Mouse (Mus musculus): ENCODE results near the gene Ppp1r15b. TPM values are rescaled to one million over a fixed set of nuclear protein-coding genes. Genes with fewer than 3 reads are reported as not detected.

Gene Ppp1r15b
- total RNA-seq (2012; rRNA removed) = 97.0 and 121 TPM in 2 replicates

DNA sequence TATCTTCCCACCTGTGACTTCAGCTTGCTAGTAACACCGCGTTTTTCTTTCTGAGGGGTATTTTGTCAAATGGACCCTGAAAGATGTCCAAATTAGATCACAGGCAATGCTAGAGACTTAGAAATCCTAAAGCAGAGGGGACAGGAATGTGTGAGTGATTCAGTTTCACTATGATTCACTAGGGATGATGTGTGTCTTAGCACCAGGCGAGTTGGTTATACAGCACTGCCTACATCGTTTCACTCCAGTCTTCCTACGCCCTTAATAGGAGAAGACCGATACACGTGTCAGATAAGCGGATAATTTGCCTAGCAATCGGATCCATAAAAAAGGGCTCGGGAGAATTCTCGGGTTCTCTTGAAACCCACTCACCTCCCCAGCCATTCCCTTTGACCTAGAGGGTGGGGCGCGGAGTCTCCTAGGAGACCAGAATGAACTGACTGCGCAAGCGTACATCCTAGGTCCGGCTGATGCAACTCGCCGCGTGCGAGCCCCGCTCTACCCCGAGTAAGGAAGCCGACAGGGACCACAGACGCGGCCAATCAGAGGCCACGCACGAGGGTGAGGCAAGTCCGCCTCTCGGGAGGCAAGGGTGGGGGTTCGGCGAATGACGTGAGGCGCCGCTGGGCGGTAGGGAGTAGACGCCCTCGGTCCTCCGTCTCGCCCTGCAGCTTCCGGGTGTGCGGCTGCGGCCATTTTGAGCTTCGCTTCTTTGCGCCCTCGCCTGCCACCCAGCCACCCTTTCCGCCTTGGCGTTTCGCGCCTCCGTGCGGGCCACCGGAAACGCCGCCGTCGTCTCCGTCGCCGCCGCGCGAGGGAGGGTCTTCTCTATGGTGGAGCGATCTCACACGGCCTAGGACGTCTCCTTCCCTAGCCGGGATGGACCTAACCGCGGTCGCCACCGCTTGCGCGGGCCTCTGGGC is at the start of gene Ppp1r15b:
Ppp1r15b (plus strand) TSS at position 506 of the 923 bp plus-strand sequence.
- H3K4me3 ChIP-seq (ENCODE audit: insufficient read depth in 1 of 2, low read depth in 1 of 2, low read length in 2 of 2, poor library complexity in 1 of 2, severe bottlenecking in 1 of 2) = peak within 1 kb of the TSS; percentile 89 to 96
- peak within 1 kb of the TSS; percentile 89 for H3K27ac ChIP-seq (ENCODE audit: insufficient read depth, low read depth, low read length, poor library complexity, severe bottlenecking)
- H3K4me1 ChIP-seq (ENCODE audit: control insufficient read depth in 2 of 2, insufficient read depth in 2 of 2, low read length in 2 of 2, poor library complexity in 1 of 2) = peaks cover 7 to 28% of the 10 kb centered on the region in 2 experiments
- peaks cover 29% of the 10 kb centered on the region for H3K36me3 ChIP-seq (ENCODE audit: control insufficient read depth, insufficient read depth, low read length, poor library complexity, severe bottlenecking)
- no peaks in the 10 kb centered on the region for H3K9me3 ChIP-seq (ENCODE audit: control insufficient read depth, insufficient read depth, low read depth, low read length)
- H3K9ac ChIP-seq (ENCODE audit: insufficient read depth, low read depth, low read length, poor library complexity, severe bottlenecking) = peak within 1 kb of the TSS; percentile 97
- peak; percentile 73; the same call in 1 of the 2 replicates for TF ChIP-seq HCFC1 (IDR thresholded peaks at IDR 0.05; ENCODE audit: borderline replicate concordance, insufficient read depth, low read length)
- TF ChIP-seq MAFK (IDR thresholded peaks at IDR 0.05; ENCODE audit: insufficient read depth, low read depth, low read length) = no peak
- TF ChIP-seq ZNF384 (IDR thresholded peaks at IDR 0.05; ENCODE audit: low read depth, low read length) = no peak
- no peak for TF ChIP-seq ZC3H11A (IDR thresholded peaks at IDR 0.05; ENCODE audit: borderline replicate concordance, low read depth, low read length)
- in situ Hi-C loops (cut with MboI; ENCODE audit: low sequenced_read_pairs in 2 of 2, unreplicated experiment in 2 of 2) = loop anchor here (25.0 kb wide), 1 partner anchor 94 kb away; the partner anchor contains the start of genes Mdm4 (in 2 of the 2) and Pik3c2b (in 2 of the 2)
- DNase-seq (ENCODE audit: low read depth, low spot score) = peak; percentile 97

- Histone ChIP-seq H3K4me1 (ENCODE audit: control insufficient read depth in 2 of 2, insufficient read depth in 2 of 2, low read length in 2 of 2, poor library complexity in 1 of 2) (peaks cover 28 to 44% of the 10 kb centered on the region in 2 experiments), H3K4me3 (ENCODE audit: insufficient read depth in 1 of 2, low read depth in 1 of 2, low read length in 2 of 2, poor library complexity in 1 of 2, severe bottlenecking in 1 of 2) (no peak overlapping the region), H3K9me3 (ENCODE audit: control insufficient read depth, insufficient read depth, low read depth, low read length) (no peaks in the 10 kb centered on the region), H3K36me3 (ENCODE audit: control insufficient read depth, insufficient read depth, low read length, poor library complexity, severe bottlenecking) (no peaks in the 10 kb centered on the region), H3K27ac (ENCODE audit: insufficient read depth, low read depth, low read length, poor library complexity, severe bottlenecking) (no peak overlapping the region), H3K9ac (ENCODE audit: insufficient read depth, low read depth, low read length, poor library complexity, severe bottlenecking) (no peak overlapping the region)
- in situ Hi-C loops (cut with MboI; ENCODE audit: low sequenced_read_pairs in 2 of 2, unreplicated experiment in 2 of 2) = no loop called here
- DNase-seq (ENCODE audit: low read depth, low spot score) = no peak
- no peak for TF ChIP-seq ZNF384 (IDR thresholded peaks at IDR 0.05; ENCODE audit: low read depth, low read length)
- no peak for TF ChIP-seq ZC3H11A (IDR thresholded peaks at IDR 0.05; ENCODE audit: borderline replicate concordance, low read depth, low read length)
- no peak for TF ChIP-seq HCFC1 (IDR thresholded peaks at IDR 0.05; ENCODE audit: borderline replicate concordance, insufficient read depth, low read length)
- no peak for TF ChIP-seq MAFK (IDR thresholded peaks at IDR 0.05; ENCODE audit: insufficient read depth, low read depth, low read length)
- TF ChIP-seq CHD2 (IDR thresholded peaks at IDR 0.05; ENCODE audit: low read depth, low read length) = no peak
Measured at GRCm38 (mm10) chr1:133083003-133083546, 47.9 kb upstream of the Ppp1r15b start.

DNA sequence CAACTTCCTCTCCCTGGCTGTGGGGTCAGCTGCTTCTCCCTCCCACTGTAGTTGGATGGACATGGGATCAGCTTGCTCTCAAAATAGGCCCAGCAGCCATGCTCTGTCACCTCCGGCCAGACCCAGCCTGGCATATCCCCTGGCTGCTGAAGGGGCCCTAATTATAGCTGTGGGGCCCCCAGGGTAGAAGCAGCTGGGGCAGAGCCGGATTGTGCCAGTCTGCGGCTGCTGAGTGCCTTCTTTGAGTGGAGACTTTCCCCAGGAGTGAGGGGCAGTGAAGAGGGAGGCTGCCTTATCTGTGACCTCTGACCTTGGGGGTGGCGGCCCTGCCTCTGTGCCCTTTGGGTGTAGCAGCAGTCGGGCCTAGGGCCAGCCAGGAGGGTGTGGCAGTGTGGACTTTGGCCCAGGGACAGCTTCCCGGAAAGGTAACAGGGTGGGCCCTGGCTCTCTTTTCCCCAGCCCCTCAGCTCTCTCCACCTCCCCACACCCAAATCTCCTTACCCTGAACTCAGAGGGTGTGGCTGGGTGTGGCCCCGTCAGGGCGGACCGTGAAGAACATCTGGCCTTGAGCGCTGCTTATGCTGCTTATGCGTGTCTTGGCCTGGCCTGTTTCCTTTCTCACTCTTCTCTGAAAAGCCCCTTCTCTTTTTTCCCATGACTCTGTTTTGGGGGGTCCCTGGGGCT is 46.9 kb upstream of the Ppp1r15b start:
- H3K9ac ChIP-seq (ENCODE audit: insufficient read depth, low read depth, low read length, poor library complexity, severe bottlenecking) = peak overlapping the region; percentile 31; the same call in 1 of the 2 replicates
- no peak for TF ChIP-seq MAFK (IDR thresholded peaks at IDR 0.05; ENCODE audit: insufficient read depth, low read depth, low read length)
- TF ChIP-seq HCFC1 (IDR thresholded peaks at IDR 0.05; ENCODE audit: borderline replicate concordance, insufficient read depth, low read length) = no peak
- TF ChIP-seq CHD2 (IDR thresholded peaks at IDR 0.05; ENCODE audit: low read depth, low read length) = no peak
- no peak for TF ChIP-seq ZNF384 (IDR thresholded peaks at IDR 0.05; ENCODE audit: low read depth, low read length)
- no peak for TF ChIP-seq ZC3H11A (IDR thresholded peaks at IDR 0.05; ENCODE audit: borderline replicate concordance, low read depth, low read length)
- H3K9me3 ChIP-seq (ENCODE audit: control insufficient read depth, insufficient read depth, low read depth, low read length) = no peaks in the 10 kb centered on the region
- peak overlapping the region; percentile 1; the same call in 1 of the 2 replicates for H3K27ac ChIP-seq (ENCODE audit: insufficient read depth, low read depth, low read length, poor library complexity, severe bottlenecking)
- H3K36me3 ChIP-seq (ENCODE audit: control insufficient read depth, insufficient read depth, low read length, poor library complexity, severe bottlenecking) = no peaks in the 10 kb centered on the region
- no peak for DNase-seq (ENCODE audit: low read depth, low spot score)
- in situ Hi-C loops (cut with MboI; ENCODE audit: low sequenced_read_pairs in 2 of 2, unreplicated experiment in 2 of 2) = no loop called here
- H3K4me3 ChIP-seq (ENCODE audit: insufficient read depth in 1 of 2, low read depth in 1 of 2, low read length in 2 of 2, poor library complexity in 1 of 2, severe bottlenecking in 1 of 2) = no peak overlapping the region
- peaks cover 28 to 46% of the 10 kb centered on the region in 2 experiments for H3K4me1 ChIP-seq (ENCODE audit: control insufficient read depth in 2 of 2, insufficient read depth in 2 of 2, low read length in 2 of 2, poor library complexity in 1 of 2)

DNA sequence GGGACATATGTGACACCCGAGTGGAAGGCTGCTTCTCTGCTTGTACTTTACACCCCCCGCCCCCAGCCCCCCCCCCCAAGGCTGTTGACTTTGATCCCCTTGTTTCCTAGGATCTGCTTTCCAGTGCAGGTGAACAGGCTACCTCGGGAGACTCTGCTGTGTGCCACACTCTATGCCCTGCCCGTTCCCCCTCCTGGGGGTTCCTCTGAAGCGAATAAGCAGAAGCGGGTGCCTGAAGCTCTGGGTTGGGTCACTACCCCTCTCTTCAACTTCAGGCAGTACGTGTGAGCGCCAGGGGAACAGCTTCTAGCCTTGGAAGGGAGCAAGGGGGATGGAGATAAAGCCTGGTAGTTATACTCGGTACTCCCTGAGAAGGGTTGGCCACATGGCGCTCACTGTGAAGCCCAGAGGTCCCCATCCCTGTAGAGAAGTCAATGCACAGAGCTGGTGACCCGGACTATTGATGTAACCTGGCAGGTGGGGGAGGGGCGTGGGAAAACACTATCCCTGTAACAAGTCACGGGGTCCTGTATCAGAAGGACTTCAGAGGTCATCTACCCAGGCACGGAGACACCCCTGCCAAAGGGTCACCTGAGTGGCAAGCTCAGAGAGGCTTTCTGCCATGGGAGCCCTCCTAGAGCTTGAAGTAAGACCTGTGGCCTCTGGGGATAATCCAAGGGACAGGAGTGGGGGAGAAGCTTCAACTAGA is 46.1 kb upstream of the Ppp1r15b start:
- H3K27ac ChIP-seq (ENCODE audit: insufficient read depth, low read depth, low read length, poor library complexity, severe bottlenecking) = no peak overlapping the region; the same call in 1 of the 2 replicates
- peaks cover under 1% of the 10 kb centered on the region; the same call in 1 of the 2 replicates for H3K36me3 ChIP-seq (ENCODE audit: control insufficient read depth, insufficient read depth, low read length, poor library complexity, severe bottlenecking)
- H3K9me3 ChIP-seq (ENCODE audit: control insufficient read depth, insufficient read depth, low read depth, low read length) = no peaks in the 10 kb centered on the region
- in situ Hi-C loops (cut with MboI; ENCODE audit: low sequenced_read_pairs in 2 of 2, unreplicated experiment in 2 of 2) = no loop called here
- TF ChIP-seq HCFC1 (IDR thresholded peaks at IDR 0.05; ENCODE audit: borderline replicate concordance, insufficient read depth, low read length) (no peak), ZNF384 (IDR thresholded peaks at IDR 0.05; ENCODE audit: low read depth, low read length) (no peak), MAFK (IDR thresholded peaks at IDR 0.05; ENCODE audit: insufficient read depth, low read depth, low read length) (no peak), CHD2 (IDR thresholded peaks at IDR 0.05; ENCODE audit: low read depth, low read length) (no peak), ZC3H11A (IDR thresholded peaks at IDR 0.05; ENCODE audit: borderline replicate concordance, low read depth, low read length) (no peak)
- no peak for DNase-seq (ENCODE audit: low read depth, low spot score)
- peaks cover 29 to 46% of the 10 kb centered on the region in 2 experiments for H3K4me1 ChIP-seq (ENCODE audit: control insufficient read depth in 2 of 2, insufficient read depth in 2 of 2, low read length in 2 of 2, poor library complexity in 1 of 2)
- H3K4me3 ChIP-seq (ENCODE audit: insufficient read depth in 1 of 2, low read depth in 1 of 2, low read length in 2 of 2, poor library complexity in 1 of 2, severe bottlenecking in 1 of 2) = no peak overlapping the region
- no peak overlapping the region for H3K9ac ChIP-seq (ENCODE audit: insufficient read depth, low read depth, low read length, poor library complexity, severe bottlenecking)
